Mouse (Mus musculus) hindbrain, embryonic 14.5 days (tissue): ENCODE measurements around the gene Slc38a3. TPM values are rescaled to one million over a fixed set of nuclear protein-coding genes. Genes with fewer than 3 reads are reported as not detected.

Source experiments
- ATAC-seq: fragments of 200-750 bp; cut with Nextera tagmentation; 2 replicates; pipeline ENCODE4 v1.8.0; 2017; ENCODE audit warnings: moderate number of reproducible peaks, mild to moderate bottlenecking, moderate TSS enrichment, moderate library complexity; ENCODE audit not compliant: low FRiP score
- DNase-seq: peaks from one replicate; pipeline ENCODE4 v3.0.0-alpha.2; 2015; ENCODE audit warnings: low spot score
- H3K27ac ChIP-seq: fragments of 300-500 bp; sonication (generic); 2 replicates; pipeline ENCODE4 v1.5.1; 2014; ENCODE audit warnings: mild to moderate bottlenecking, moderate library complexity
- H3K27me3 ChIP-seq: fragments of 300-500 bp; sonication (generic); 2 replicates; pipeline ENCODE4 v1.6.1; 2014; ENCODE audit warnings: mild to moderate bottlenecking, low read length, mixed read lengths; ENCODE audit not compliant: control insufficient read depth, insufficient read depth
- H3K36me3 ChIP-seq: fragments of 300-500 bp; sonication (generic); replicated peaks from 2 replicates; pipeline ENCODE4 v1.6.1; 2014; ENCODE audit not compliant: control insufficient read depth, insufficient read depth
- H3K4me1 ChIP-seq: fragments of 300-500 bp; sonication (generic); replicated peaks from 2 replicates; pipeline ENCODE4 v1.6.1; 2014; ENCODE audit warnings: antibody characterized with exemption, low read length, mixed read lengths; ENCODE audit not compliant: control insufficient read depth, insufficient read depth
- H3K4me2 ChIP-seq: fragments of 300-500 bp; sonication (generic); replicated peaks from 2 replicates; pipeline ENCODE4 v1.6.1; 2014; ENCODE audit warnings: mild to moderate bottlenecking, moderate library complexity
- H3K4me3 ChIP-seq: fragments of 300-500 bp; sonication (generic); replicated peaks from 2 replicates; pipeline ENCODE4 v1.5.1; 2014; ENCODE audit warnings: mild to moderate bottlenecking, low read length
- H3K9ac ChIP-seq: fragments of 300-500 bp; sonication (generic); 2 replicates; pipeline ENCODE4 v1.6.1; 2014
- H3K9me3 ChIP-seq: fragments of 300-500 bp; sonication (generic); 2 replicates; pipeline ENCODE4 v1.6.1; 2016; ENCODE audit warnings: low read length; ENCODE audit not compliant: control insufficient read depth
- WGBS: fragments of 180-500 bp; shearing (Covaris S2); extraction: QIAGEN DNeasy Blood & Tissue Kit; methylation state at CpG from one replicate; pipeline ENCODE4 v1.1.7; 2014; 5-methylcytosine and 5-hydroxymethylcytosine counted together
- polyA plus RNA-seq: library from polyadenylated mRNA; unstranded; fragments of >200 nt; fragmentation: Nextera tagmentation; extraction: Ambion mirVana; gene quantifications from 2 replicates; pipeline ENCODE4 v1.2.1, GENCODE M21; 2014

Gene Slc38a3
- polyA plus RNA-seq, 1 experiment from 2014 or later: 48.3 TPM

DNA sequence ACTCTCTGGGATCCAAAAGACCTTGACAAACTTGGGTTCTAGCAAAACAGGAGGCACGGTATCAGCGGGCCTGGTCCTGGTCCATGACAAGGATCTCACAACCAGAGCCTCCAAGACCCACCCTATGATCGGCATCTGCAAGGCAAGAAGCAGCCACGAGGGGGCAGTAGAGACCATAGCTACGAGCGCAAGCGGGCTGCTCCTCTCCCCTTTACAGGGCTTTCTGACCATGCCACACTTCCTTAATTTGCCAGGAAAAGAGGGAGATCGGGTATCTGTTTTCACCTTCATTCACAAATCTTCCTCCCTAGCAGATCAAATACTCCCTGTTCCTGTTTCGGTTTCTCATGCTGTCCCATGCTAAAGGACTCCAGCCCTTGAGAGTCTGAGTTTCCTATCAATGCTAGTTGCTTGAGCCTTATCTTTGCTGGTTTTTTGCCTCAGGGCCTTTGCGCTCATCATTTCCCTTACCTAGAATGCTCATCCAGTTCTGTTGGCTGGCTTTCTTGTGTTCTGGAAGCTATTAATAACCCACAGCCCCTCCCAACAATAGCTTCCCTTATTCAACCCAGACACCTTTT lies 67.2 kb downstream of the Slc38a3 start:
- no peaks in the 10 kb centered on the region for H3K9me3 ChIP-seq
- H3K9ac ChIP-seq: 0 out of 2 replicates have a peak overlapping the region, but pooled peaks have one; percentile 33
- H3K36me3 ChIP-seq: no peaks in the 10 kb centered on the region
- H3K4me3 ChIP-seq: no peak overlapping the region
- no peak overlapping the region for H3K4me2 ChIP-seq
- no peaks in the 10 kb centered on the region for H3K27me3 ChIP-seq
- H3K27ac ChIP-seq: no peak overlapping the region
- ATAC-seq: peak; percentile 58; the same call in 1 of the 2 replicates
- H3K4me1 ChIP-seq: peaks cover 20% of the 10 kb centered on the region
- 16% methylated on average over 10 of the region's 10 CpGs for WGBS
- peak; percentile 98 for DNase-seq

DNA sequence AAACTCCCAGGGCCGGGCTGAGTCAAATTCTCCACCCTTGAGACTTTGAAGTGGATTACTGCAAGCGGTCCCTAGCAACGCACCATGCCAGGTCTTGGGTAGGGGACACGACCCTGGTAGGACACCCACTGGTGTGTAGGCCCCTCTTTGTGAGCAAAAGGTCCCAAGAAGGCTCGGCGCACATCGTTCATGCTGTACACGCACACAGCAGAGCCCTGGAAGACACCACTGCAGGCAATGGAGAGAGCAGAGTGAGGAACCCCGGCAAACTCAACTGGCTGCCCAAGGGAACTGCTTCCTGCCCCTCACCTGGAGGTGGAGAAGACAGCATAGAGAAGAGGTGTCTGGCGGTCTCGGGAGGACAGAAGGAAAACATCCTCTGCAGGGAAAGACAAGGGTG lies 68.1 kb downstream of the Slc38a3 start:
- 87% methylated on average over 11 of the region's 11 CpGs for WGBS
- H3K9ac ChIP-seq: no peak overlapping the region
- no peak overlapping the region for H3K27ac ChIP-seq
- H3K4me1 ChIP-seq: peaks cover 12% of the 10 kb centered on the region
- H3K4me3 ChIP-seq: no peak overlapping the region
- H3K27me3 ChIP-seq: no peaks in the 10 kb centered on the region
- no peak for DNase-seq
- ATAC-seq: no peak
- H3K4me2 ChIP-seq: no peak overlapping the region
- no peaks in the 10 kb centered on the region for H3K9me3 ChIP-seq
- H3K36me3 ChIP-seq: no peaks in the 10 kb centered on the region

GRCm38 (mm10) chr9:107600745-107601144 lies 68.6 kb downstream of the Slc38a3 start:
- Histone ChIP-seq H3K4me1 (peaks cover 12% of the 10 kb centered on the region), H3K27ac (no peak overlapping the region), H3K36me3 (no peaks in the 10 kb centered on the region), H3K4me2 (no peak overlapping the region), H3K27me3 (no peaks in the 10 kb centered on the region), H3K9ac (no peak overlapping the region), H3K4me3 (no peak overlapping the region), H3K9me3 (no peaks in the 10 kb centered on the region)
- ATAC-seq: no peak
- DNase-seq: no peak
- 85% methylated on average over 12 of the region's 12 CpGs for WGBS

Other genes starting within 250 kb of the Slc38a3 start
- 47.1 and 51.7 TPM in 2 replicates for gene Tmem115, start 135.6 kb downstream of the Slc38a3 start, polyA plus RNA-seq
- gene Cyb561d2, start 127.3 kb downstream of the Slc38a3 start, polyA plus RNA-seq: 44.9 and 49.3 TPM in 2 replicates
- 65.8 and 71.4 TPM in 2 replicates for gene Nprl2, start 127.3 kb downstream of the Slc38a3 start, polyA plus RNA-seq
- gene Zmynd10, start 122.2 kb downstream of the Slc38a3 start, polyA plus RNA-seq: 3.3 TPM in 2 replicates
- 32.6 and 33.5 TPM in 2 replicates for gene Rassf1, start 118.0 kb downstream of the Slc38a3 start, polyA plus RNA-seq
- 115 and 130 TPM in 2 replicates for gene Tusc2, start 106.3 kb downstream of the Slc38a3 start, polyA plus RNA-seq
- gene Hyal2, start 101.6 kb downstream of the Slc38a3 start, polyA plus RNA-seq: 71.7 and 76.6 TPM in 2 replicates
- gene Hyal1, start 92.6 kb downstream of the Slc38a3 start, polyA plus RNA-seq: 3.1 and 4.9 TPM in 2 replicates
- 14.4 and 16.4 TPM in 2 replicates for gene Naa80, start 90.6 kb downstream of the Slc38a3 start, polyA plus RNA-seq
- 0.96 and 1.2 TPM in 2 replicates for gene Hyal3, start 88.7 kb downstream of the Slc38a3 start, polyA plus RNA-seq
- gene Ifrd2, start 81.9 kb downstream of the Slc38a3 start, polyA plus RNA-seq: 11.2 and 16.5 TPM in 2 replicates
- 4.2 and 4.5 TPM in 2 replicates for gene Sema3b, start 60.3 kb downstream of the Slc38a3 start, polyA plus RNA-seq
- 282 and 291 TPM in 2 replicates for gene Gnai2, start 34.2 kb downstream of the Slc38a3 start, polyA plus RNA-seq
- 1.3 TPM in 2 replicates for gene Gnat1, start 10.2 kb upstream of the Slc38a3 start, polyA plus RNA-seq
- 17.5 and 17.7 TPM in 2 replicates for gene Sema3f, start 40.9 kb upstream of the Slc38a3 start, polyA plus RNA-seq
- gene Rbm5, start 101.5 kb upstream of the Slc38a3 start, polyA plus RNA-seq: 199 and 205 TPM in 2 replicates
- 79.2 and 80.4 TPM in 2 replicates for gene Rbm6, start 203.7 kb upstream of the Slc38a3 start, polyA plus RNA-seq
- 22.1 and 23.1 TPM in 2 replicates for gene Mon1a, start 218.6 kb upstream of the Slc38a3 start, polyA plus RNA-seq
- 0.95 and 1.2 TPM in 2 replicates for gene Mst1r, start 237.3 kb upstream of the Slc38a3 start, polyA plus RNA-seq